Mouse (Mus musculus): ENCODE results near the gene Gdf11.

Gene Gdf11

DNA sequence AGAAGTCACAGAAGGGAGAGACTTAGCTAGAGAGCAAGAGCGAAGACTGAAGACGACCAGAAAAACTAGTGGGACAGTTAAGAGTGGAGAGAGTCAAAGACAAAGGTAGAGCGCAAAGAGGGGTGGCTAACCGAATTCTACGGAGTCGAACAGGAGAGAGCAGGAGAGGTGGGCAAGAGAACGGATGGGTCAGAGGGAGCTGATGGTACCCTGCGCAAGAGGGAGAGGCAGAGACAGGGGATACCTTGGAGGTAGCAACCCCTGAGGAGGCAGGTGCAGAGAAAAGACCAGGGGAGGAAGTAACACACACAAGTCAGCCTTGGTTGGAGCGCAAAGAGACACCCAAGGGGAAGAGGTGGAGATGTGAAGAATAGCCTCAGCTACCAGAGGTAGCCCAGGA lies 728 bp upstream of the Gdf11 start:
- DNase-seq (ENCODE audit: low spot score in 2 of 2), result no peak

DNA sequence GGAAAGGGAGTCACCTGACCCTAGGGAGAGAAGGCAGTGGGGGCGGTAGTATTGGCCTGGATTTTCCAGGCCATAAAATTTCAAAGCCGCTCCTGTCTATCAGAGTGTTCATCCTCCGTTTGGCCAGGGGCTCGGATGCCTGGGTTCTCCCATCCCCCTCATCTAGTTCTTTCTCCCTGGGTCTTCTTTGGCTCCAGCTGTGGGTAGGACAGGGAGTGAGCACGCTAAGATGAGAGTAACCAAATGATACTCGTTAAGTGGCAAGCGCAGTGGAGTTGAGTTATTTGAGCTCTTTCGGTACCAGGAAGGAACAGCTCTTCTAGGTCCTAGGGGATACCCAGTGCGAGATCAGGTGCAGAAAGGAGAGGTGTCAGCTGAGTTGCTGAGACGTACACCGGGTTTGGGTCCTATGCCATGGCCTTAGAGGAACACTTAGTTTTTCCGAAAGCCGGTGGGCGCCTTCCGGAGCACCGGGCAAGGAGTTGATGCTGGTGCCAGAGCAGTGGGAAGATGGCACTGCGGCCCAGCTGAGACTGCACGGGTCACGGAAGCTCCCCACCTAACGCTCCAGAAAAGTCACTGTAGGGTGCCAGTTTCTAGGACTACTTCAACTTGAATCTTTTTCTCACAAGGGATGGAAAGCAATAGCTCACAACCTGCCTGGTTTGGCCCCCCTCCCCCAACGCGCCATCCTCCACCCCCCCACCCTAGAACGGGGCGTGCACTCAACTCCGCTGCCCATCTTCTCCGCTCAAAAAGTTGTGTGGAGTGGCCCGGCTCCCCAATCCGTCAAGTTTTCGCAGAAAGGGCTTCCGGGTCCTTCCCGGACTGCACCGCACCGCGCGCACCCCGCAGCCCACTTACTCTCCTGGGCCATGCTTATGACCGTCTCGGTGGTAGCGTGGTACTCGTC lies 879 bp downstream of the Gdf11 start:
- no peak for DNase-seq (ENCODE audit: low spot score in 2 of 2)

DNA sequence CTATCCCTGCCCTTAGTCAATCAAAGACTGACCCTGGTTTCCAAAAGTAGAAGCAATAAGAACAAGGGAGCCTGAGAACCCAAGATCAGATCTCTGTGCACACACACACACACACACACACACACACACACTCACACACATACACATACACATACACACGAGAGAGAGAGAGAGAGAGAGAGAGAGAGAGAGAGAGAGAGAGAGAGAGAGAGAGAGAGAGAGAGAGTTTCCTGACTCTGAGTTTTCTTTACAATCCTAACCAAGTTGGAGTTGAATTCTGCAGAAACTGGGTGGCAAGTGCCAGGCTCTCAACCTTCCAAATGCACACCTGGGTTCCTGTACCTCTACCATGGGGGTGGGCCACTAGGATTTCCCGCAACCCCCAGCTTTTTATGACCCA lies 1.7 kb downstream of the Gdf11 start:
- DNase-seq (ENCODE audit: low spot score in 2 of 2), result no peak

DNA sequence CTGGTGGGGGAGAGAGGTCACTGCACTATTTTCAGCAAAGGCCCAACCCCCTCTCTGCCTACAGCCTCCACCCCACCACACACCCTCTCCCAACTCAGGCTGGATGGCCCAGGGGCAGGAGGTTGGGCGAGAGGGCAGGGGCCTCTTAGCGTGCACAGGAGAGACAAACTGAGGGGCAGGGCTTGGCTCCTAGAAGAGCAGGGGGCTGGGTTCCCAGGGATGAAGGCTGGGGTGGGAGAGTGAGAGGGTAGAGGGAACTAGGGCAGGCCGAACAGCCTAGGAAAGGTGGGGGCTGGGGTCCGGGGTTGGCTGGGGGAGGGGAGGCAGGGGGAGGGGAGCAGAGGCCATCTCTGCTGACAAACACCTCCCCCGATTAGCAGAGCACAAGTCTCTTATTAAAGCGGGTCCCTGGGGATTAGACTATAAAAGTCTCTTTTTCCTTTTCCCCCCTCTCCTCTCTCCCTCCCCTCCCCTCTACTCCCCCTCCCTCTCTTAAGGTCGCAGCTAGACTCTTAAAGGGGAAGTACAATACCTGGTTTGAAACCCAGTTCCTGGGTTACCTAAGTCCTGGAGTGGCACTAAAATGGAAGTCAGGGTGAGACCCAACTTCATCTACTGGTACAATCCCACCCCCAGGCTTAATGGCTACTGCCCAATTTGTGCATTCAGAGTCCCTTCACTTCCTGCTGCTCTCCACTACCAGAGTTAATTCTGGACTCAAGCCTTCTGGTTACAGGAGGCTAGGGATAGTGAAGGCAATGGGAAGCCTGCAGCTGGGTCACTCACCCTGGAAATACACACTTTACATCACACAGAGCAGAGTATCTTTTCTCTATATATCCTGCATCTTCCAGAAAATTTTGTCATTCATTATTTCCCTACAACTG lies 2.3 kb downstream of the Gdf11 start:
- DNase-seq (ENCODE audit: low spot score in 2 of 2), result no peak

DNA sequence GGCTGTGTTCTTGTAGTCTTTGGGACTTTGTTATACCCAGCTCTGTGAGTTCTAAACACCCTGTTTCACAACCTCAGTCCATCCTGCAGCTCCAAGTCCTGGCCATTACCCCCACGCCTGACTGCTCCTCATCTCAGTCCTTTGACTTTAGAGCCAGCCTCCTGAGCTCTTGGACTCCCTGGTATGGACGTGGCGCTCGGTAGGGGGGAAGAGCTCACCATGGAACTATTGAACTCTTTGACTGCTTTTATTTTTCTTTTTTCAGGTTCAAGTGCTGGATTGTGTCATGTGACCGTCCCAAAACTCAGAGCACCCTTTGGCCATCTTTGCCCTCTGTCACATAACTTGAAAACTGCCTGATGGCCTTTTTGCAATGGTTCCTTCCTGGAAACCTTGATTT lies 9.5 kb downstream of the Gdf11 start:
- no peak for DNase-seq (ENCODE audit: low spot score in 2 of 2)

DNA sequence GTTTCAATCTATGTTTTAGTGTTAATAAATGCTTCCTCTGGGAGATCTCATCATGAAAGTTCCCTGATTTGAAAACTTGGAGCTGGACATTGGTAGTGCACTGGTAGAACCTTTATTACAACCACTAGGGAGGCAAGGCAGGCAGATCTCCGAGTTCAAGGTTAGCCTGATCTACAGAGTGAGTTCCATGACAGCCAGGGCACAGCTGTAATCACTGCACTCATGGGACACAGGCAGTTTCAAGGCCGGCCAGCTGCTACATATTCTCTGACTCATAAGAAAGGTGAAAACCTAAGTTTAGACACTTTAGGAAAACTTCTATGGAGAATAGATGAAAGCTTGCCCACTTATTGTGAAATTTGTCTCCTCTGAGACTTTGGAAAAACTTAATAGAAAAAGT lies 12.7 kb downstream of the Gdf11 start:
- DNase-seq (ENCODE audit: low spot score in 2 of 2), result no peak

DNA sequence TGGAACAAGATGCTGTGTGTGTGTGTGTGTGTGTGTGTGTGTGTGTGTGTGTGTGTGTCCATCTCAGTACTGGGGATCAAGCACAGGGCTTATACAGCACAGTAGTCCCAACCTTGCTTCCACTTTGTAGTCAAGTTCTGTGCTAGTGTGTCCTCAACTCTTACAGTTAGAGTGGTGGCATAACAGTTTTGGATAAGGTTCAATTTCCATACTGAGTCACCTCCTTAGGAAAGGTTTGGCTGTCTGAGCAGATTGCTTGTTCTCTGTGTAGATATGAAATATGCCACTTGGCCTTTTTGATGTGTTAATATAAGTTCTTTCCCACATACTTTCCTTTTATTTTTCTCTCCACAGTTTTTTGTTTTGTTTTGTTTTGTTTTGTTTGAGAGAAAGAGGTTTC lies 13.2 kb downstream of the Gdf11 start:
- no peak for DNase-seq (ENCODE audit: low spot score in 2 of 2)

DNA sequence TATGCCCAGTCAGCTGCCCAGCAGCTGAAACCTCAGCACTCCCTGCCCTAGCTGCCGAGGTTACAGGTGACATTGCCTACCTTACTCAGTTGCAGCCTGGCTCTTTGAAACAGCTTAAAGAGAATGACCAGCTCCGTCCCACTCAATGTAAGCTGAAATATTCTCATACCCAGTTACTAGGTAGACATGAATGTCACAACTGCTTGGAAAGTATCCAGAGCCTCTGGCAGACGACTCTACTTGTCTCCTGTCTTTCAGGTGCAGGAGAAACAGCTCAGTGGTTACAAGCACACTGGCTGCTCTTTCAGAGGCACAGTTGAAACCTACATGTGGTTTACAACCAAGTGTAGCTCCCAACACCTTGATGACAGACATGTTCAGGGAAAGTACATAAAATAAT lies 21.2 kb downstream of the Gdf11 start:
- DNase-seq (ENCODE audit: low spot score in 2 of 2), result no peak

DNA sequence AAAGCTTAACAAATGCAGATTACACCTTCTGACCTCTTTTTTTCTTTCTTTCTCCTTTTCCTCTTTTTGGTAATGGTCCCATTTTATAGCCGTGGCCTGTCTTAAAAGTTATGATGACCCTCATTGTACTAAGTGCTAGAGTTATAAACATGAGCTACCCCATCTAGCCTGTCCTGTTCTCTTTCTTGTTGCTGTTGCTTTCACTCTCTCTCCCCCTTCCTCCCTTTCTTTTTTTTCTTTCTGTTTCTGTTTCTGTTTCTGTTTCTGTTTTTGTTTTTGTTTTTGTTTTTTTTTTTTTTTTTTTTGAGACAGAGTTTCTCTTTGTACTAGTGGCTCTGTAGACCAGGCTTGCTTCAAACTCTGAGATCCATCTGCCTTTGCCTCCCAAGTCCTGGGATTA lies 25.0 kb downstream of the Gdf11 start:
- no peak for DNase-seq (ENCODE audit: low spot score in 2 of 2)

DNA sequence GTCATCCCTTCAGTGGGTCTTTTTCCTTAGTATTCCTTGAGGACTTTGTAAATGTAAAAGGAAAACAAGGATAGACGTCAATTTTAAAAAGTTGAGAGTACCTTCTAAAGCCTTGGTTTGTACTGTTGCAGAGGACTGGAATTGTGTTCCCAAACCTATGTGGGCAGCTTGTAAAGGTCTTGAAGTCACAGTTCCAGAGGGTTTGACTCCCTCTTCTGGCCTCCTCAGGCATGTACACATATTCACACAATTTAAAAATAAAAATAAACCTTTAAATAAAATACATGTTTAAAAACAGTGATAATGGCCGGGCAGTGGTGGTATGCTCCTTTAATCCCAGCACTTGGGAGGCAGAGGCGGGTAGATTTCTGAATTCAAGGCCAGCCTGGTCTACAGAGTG lies 25.5 kb downstream of the Gdf11 start:
- DNase-seq (ENCODE audit: low spot score in 2 of 2), result no peak

DNA sequence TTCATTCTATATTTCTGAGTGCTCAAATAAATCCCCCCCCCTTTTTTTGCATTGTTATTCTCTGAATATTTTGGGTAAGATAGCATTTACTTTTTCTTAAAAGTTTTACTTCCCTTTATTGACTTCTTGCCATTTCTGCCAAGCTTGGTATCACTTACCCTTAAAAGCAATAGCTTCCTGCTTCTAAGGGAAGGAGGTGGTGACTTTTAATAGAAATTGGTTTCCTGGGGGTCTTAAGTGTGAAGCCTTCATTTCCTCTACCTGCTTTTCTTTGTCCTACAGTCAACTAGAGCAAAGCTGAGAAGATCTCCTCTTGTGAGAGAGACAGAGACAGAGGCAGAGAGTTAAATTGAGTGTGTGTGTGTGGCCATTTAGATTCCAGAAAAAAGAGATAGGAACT lies 30.3 kb downstream of the Gdf11 start:
- DNase-seq (ENCODE audit: low spot score in 2 of 2), result no peak

DNA sequence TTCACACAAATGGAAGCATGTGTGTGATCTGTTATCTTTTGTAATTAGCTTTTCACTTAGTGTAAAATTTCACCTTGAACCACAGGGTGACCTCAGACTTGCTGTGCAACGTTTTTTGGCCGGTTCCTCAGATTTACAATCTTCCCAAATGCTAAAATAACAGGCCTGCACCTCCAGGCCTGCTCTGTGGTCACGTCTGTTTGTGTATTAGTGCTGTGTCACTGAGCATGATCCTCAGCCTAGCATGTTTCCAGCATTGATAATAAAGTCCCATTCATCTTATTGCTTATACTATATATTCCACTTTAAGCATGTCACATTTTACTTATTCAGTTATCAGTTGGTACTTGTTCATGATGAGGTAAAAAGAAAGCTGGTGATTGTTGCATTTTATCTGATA lies 41.2 kb downstream of the Gdf11 start:
- DNase-seq (ENCODE audit: low spot score in 2 of 2), result no peak

DNA sequence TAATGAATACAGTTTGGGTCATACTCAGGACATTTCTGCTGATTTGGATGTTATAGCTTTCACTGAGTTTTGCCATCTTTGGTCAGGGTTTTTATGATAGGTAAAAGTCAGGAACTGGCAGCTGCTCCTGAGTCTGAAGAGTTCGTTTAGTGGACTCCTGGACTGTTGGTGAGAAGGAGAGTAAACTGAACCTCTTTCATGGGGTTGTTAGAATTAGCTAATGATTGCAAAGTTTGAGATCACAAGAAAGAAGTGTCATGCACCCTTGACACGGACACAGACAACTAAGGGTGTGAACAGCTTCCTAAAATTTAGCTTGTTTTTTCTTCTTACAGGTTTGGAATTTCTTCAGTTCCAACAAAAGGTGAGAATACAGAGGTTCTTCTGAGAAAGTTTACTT lies 43.1 kb downstream of the Gdf11 start:
- DNase-seq (ENCODE audit: low spot score in 2 of 2), result no peak

DNA sequence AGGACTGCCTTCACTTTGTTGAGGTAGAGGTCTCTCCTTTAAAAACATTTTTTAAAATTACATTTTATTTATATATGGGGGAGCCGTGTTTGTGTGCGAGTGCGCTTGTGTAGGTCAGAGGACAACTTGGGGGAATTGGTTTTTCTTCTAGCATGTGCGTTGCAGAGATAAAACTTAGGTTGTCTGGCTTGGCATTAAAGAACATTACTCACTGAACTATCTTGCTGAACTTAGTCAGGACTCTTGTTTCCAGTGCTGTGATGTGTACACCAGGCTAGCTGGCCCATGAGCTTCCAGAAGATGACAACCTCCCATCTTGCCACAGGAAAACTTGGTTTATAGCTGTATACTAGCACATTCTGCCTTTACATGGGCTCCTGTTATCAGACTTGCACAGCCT lies 44.9 kb downstream of the Gdf11 start:
- no peak for DNase-seq (ENCODE audit: low spot score in 2 of 2)

DNA sequence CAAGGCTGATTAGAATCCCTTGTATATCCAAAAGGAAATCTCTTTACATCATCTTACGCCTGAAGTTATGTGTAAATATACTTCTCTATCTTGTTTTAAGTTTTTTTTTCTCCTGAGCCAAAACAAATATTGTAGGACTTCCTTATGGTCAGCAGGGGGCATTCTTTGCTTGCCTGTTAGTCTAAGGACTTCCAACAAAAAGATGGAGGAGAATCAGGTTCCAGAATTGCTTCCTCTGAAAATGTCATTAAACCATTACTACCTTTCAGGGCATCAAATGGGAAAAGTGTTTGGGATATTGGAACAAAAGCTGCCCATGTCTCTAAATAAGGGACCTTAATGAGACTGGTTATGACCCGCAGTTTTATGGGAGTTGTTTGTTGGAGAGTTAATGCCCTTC lies 46.0 kb downstream of the Gdf11 start:
- DNase-seq (ENCODE audit: low spot score in 2 of 2), result no peak

DNA sequence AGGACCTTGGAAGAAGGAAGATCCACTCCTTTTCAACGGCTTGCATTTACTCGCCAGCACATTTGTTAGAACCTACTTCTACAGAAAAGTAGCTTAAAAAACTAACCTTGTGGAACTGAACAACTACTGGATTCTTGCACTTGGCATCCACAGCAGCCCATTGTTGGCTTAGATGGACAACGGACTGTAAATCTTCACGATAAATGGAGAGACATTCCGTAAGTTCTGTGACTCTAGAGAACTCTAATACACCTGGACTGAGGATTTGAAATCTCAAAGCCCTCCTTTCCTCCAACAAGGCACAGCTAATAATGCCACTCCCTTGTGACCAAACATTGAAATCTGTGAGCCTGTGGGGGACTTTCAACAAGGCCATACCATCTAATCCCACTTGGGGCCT lies 48.3 kb downstream of the Gdf11 start:
- no peak for DNase-seq (ENCODE audit: low spot score in 2 of 2)

DNA sequence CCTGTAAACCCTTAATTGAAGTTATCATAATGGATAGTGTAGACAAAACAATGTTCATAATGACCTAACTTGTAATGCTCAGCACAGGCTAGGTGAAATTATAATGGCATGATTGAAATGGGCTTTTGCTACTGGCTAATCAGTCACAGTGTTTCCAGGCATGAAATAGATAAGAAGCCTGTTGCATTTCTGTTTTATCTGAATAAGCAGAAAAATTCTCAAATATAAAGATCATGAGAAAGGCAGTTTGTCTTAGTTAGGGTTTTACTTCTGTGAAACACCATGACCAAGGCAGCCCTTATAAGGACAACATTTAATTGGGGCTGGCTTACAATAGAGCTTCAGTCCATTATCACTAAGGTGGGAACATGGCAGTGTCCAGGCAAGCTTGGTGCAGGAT lies 50.9 kb downstream of the Gdf11 start:
- DNase-seq (ENCODE audit: low spot score in 2 of 2), result no peak

DNA sequence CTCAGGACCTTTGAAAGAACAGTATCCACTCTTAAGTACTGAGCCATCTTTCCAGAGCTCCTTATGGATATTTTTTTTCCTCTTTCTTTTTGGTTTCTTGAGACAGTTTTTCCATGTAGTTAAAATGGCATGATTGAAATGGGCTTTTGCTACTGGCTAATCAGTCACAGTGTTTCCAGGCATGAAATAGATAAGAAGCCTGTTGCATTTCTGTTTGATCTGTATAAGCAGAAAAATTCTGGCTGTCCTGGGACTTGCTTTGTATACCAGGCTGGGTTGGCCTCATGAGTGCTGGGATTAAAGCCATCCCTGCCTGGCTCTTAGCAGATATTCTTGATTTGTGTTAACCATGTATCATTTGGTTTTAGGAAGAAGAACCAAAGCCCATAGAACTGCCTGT lies 52.1 kb downstream of the Gdf11 start:
- DNase-seq (ENCODE audit: low spot score in 2 of 2), result no peak

DNA sequence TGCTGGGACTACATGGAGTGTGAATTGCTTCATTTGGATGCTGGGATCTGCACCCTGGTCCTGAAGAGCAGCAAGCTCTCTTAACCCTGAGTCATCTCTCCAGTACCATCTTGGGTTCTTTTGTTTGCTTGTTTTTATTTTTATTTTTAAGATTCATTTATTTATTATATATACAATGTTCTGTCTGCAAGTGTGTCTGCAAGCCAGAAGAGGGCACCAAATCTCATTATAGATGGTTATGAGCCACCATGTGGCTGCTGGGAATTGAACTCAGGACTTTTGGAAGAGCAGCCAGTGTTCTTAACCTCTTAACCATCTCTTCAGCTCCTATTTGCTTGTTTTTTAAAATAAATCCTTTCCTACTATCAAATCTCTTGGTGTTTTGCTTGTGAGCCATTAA lies 54.1 kb downstream of the Gdf11 start:
- no peak for DNase-seq (ENCODE audit: low spot score in 2 of 2)
